Mouse (Mus musculus): ENCODE measurements at regions not wholly inside any gene's neighbourhood (a gene's known extent, or its start where the extent isn't known, plus 50 kb on each side); places are given as distances from the start of the nearest gene placed in this dataset.

- no peak for TF ChIP-seq CTCF (IDR thresholded peaks at IDR 0.05 in 2 of 3, conservative IDR thresholded peaks at IDR 0.05 in 1 of 3; ENCODE audit: control insufficient read depth in 1 of 3, insufficient read depth in 1 of 3, low read depth in 2 of 3, low read length in 3 of 3, poor library complexity in 1 of 3, severe bottlenecking in 1 of 3)
- TF ChIP-seq EP300 (IDR thresholded peaks at IDR 0.05; ENCODE audit: low read depth in 1 of 2, low read length in 2 of 2), result no peak
These were observed 249.2 kb upstream of the Cxadr start for GRCm38 (mm10) chr16:78052133-78052532.
